Mouse (Mus musculus) duodenum, adult 2 months (tissue): ENCODE measurements around the gene Mob1b. TPM values are rescaled to one million over a fixed set of nuclear protein-coding genes. Genes with fewer than 3 reads are reported as not detected.

Experiments
- polyA plus RNA-seq: library from polyadenylated mRNA; depleted of rRNA; stranded (reverse); fragments of >200 nt; gene quantifications from 2 replicates; pipeline ENCODE4 v1.2.3, GENCODE M21; 2012; ENCODE audit warnings: low replicate concordance; rRNA removed

Mob1b gene
- polyA plus RNA-seq: 1.3 and 2.2 TPM in 2 replicates

GRCm38 (mm10) chr5:88720116-88721002 is at the start of gene Mob1b:
Gene Mob1b (plus strand): TSS chr5:88720855.

DNA sequence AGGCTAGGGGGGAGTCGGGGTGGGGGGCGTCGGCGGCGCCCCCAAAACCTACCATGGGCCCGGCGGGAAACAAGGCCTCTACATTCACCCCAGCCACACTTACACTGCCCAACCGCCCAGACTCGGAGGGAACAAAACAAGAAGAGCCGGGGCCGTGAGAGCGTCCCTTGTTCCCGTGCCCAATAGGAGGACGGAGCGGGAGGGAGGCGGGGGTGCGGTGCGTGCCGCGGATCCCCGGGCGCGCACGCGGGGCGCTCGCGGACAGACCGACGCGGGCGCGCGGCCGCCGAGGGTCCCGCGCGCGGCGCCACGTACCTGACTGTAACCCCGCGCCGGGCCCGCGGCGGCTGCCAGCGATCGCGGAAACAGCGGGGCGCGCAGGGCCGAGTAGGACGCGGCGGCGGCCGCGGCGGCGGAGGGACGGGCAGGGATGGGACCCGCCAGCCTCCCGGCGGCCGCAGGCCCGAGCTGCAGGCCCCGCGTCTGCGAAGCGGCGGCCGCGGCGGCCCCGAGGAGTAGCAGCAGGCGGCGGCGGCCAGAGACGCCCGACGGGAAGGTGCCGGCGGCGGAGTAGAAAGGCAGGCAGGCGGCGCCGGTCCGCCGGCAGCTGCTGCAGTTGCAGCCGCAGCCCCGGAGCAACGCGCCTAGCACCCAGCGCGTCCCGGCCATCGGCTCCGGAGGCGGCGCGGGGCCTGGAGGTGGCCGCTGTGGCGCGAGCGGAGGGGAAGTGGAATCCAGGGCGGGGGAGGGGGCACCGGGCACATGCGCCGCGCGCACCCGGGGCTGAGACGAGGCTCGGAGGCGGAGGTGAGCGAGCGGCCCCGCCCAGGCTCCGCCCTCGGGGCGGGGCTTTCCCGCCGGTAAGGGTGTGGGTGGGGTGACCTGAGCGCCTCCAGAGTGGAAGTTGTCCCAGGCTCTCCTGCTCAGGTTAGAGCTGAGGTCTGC is 44.9 kb upstream of the Mob1b start, which contains the start of gene Grsf1:
Gene Grsf1 (minus strand): TSS at position 729 of the 945 bp plus-strand sequence.

DNA sequence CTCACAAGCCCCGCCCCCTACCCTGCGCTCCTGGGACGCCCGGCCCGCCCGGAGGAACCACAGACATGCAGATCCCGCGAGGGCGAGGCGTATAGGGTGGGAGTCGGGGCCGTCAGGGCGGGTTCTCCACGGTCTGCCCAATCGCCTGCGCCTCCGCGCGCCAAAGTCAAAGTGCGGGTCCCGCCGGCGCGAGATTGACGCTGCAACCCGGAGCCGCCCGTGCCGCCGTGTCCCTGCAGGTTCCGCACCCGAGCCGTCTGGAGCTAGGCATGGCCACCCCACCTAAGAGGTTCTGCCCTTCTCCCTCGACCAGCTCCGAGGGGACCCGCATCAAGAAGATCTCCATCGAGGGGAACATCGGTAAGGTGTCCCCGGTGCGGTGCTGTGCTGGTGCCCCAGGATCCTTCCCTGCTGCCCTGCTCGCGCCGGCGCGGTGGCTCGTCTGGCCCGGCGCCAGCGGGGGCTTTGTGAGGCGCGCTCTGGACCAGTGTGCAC is 44.4 kb downstream of the Mob1b start, which contains the start of gene Dck:
Gene Dck (plus strand): TSS at position 10 of the 495 bp plus-strand sequence.

Other genes starting within 250 kb of the Mob1b start
- gene Enam, start 232.9 kb upstream of the Mob1b start, polyA plus RNA-seq: 0.01 TPM in 1 of 2 replicates, not detected in the other
- gene Jchain, start 193.0 kb upstream of the Mob1b start, polyA plus RNA-seq: 585 and 622 TPM in 2 replicates
- 2.5 TPM in 2 replicates for gene Utp3, start 166.4 kb upstream of the Mob1b start, polyA plus RNA-seq
- 3.7 and 4.6 TPM in 2 replicates for gene Rufy3, start 155.8 kb upstream of the Mob1b start, polyA plus RNA-seq
- 27.0 and 29.4 TPM in 2 replicates for gene Grsf1, start 44.7 kb upstream of the Mob1b start, polyA plus RNA-seq
- gene Dck, start 44.1 kb downstream of the Mob1b start, polyA plus RNA-seq: 1.2 and 1.6 TPM in 2 replicates
- gene Slc4a4, start 166.0 kb downstream of the Mob1b start, polyA plus RNA-seq: 7.1 and 13.9 TPM in 2 replicates